Mouse (Mus musculus) midbrain, embryonic 14.5 days (tissue): Measurements from ENCODE around the gene Tmem140. TPM values are rescaled to one million over a fixed set of nuclear protein-coding genes. Genes with fewer than 3 reads are reported as not detected.

Experiments used
- ATAC-seq: fragments of 200-750 bp; cut with Nextera tagmentation; 2 replicates; pipeline ENCODE4 v1.8.0; 2017; ENCODE audit warnings: moderate number of reproducible peaks, moderate library complexity; ENCODE audit not compliant: low FRiP score, low TSS enrichment
- DNase-seq: peaks from one replicate; pipeline ENCODE4 v3.0.0-alpha.2; 2015
- H3K27ac ChIP-seq: fragments of 300-500 bp; sonication (generic); replicated peaks from 2 replicates; pipeline ENCODE4 v1.5.1; 2014; ENCODE audit warnings: mild to moderate bottlenecking, low read depth, low read length, moderate library complexity
- H3K27me3 ChIP-seq: fragments of 300-500 bp; sonication (generic); 2 replicates; pipeline ENCODE4 v1.6.1; 2014; ENCODE audit warnings: low read length, control low read depth, mixed read lengths; ENCODE audit not compliant: control insufficient read depth, insufficient read depth
- H3K36me3 ChIP-seq: fragments of 300-500 bp; sonication (generic); 2 replicates; pipeline ENCODE4 v1.6.1; 2014; ENCODE audit warnings: low read length, control low read depth; ENCODE audit not compliant: control insufficient read depth, insufficient read depth
- H3K4me1 ChIP-seq: fragments of 300-500 bp; sonication (generic); 2 replicates; pipeline ENCODE4 v1.6.1; 2014; ENCODE audit warnings: mild to moderate bottlenecking, antibody characterized with exemption, low read length, control low read depth; ENCODE audit not compliant: control insufficient read depth, insufficient read depth
- H3K4me2 ChIP-seq: fragments of 300-500 bp; sonication (generic); 2 replicates; pipeline ENCODE4 v1.6.1; 2014; ENCODE audit warnings: mild to moderate bottlenecking, low read length, moderate library complexity
- H3K4me3 ChIP-seq: fragments of 300-500 bp; sonication (generic); replicated peaks from 2 replicates; pipeline ENCODE4 v1.5.1; 2014; ENCODE audit warnings: low read depth, low read length
- H3K9ac ChIP-seq: fragments of 300-500 bp; sonication (generic); replicated peaks from 2 replicates; pipeline ENCODE4 v1.6.1; 2014; ENCODE audit warnings: mild to moderate bottlenecking, low read length, moderate library complexity
- H3K9me3 ChIP-seq: fragments of 300-500 bp; sonication (generic); 2 replicates; pipeline ENCODE4 v1.6.1; 2016; ENCODE audit warnings: low read length, control low read depth, mixed read lengths; ENCODE audit not compliant: control insufficient read depth
- WGBS: fragments of 180-500 bp; shearing (Covaris S2); extraction: QIAGEN DNeasy Blood & Tissue Kit; methylation state at CpG from one replicate; pipeline ENCODE4 v1.1.7; 2014; 5-methylcytosine and 5-hydroxymethylcytosine counted together
- polyA plus RNA-seq: library from polyadenylated mRNA; unstranded; fragments of >200 nt; fragmentation: Nextera tagmentation; extraction: Ambion mirVana; gene quantifications from 2 replicates; pipeline ENCODE4 v1.2.1, GENCODE M21; 2014

Gene Tmem140
- polyA plus RNA-seq, 1 experiment from 2014 or later: 1.1 TPM

GRCm38 (mm10) chr6:34901911-34902444 is 39.0 kb downstream of the Tmem140 start:
- WGBS: 71% methylated on average over 9 of the region's 9 CpGs
- Histone ChIP-seq H3K4me3 (no peak overlapping the region), H3K36me3 (peaks cover 73% of the 10 kb centered on the region), H3K9me3 (no peaks in the 10 kb centered on the region), H3K27me3 (no peaks in the 10 kb centered on the region), H3K27ac (no peak overlapping the region), H3K9ac (no peak overlapping the region), H3K4me2 (no peak overlapping the region), H3K4me1 (no peaks in the 10 kb centered on the region)
- DNase-seq (no peak), ATAC-seq (no peak)

GRCm38 (mm10) chr6:34902578-34902977 is 39.6 kb downstream of the Tmem140 start:
- peaks cover 68% of the 10 kb centered on the region for H3K36me3 ChIP-seq
- H3K27me3 ChIP-seq: no peaks in the 10 kb centered on the region
- H3K9ac ChIP-seq: no peak overlapping the region
- WGBS: 90% methylated on average over 7 of the region's 7 CpGs
- no peak overlapping the region for H3K4me2 ChIP-seq
- no peak overlapping the region for H3K27ac ChIP-seq
- H3K4me3 ChIP-seq: no peak overlapping the region
- DNase-seq (no peak), ATAC-seq (no peak)
- H3K4me1 ChIP-seq: no peaks in the 10 kb centered on the region
- no peaks in the 10 kb centered on the region for H3K9me3 ChIP-seq

GRCm38 (mm10) chr6:34903441-34903840 is 40.5 kb downstream of the Tmem140 start:
- Histone ChIP-seq H3K36me3 (peaks cover 66% of the 10 kb centered on the region), H3K27ac (no peak overlapping the region), H3K4me1 (no peaks in the 10 kb centered on the region), H3K27me3 (no peaks in the 10 kb centered on the region), H3K4me3 (no peak overlapping the region), H3K9me3 (no peaks in the 10 kb centered on the region), H3K9ac (no peak overlapping the region), H3K4me2 (no peak overlapping the region)
- no peak for ATAC-seq
- WGBS: 80% methylated on average over 5 of the region's 5 CpGs
- DNase-seq: no peak

- Histone ChIP-seq H3K9ac (no peak overlapping the region), H3K4me3 (no peak overlapping the region), H3K4me1 (no peaks in the 10 kb centered on the region), H3K27me3 (no peaks in the 10 kb centered on the region), H3K27ac (no peak overlapping the region), H3K4me2 (no peak overlapping the region), H3K9me3 (no peaks in the 10 kb centered on the region), H3K36me3 (peaks cover 64% of the 10 kb centered on the region)
- 88% methylated on average over 10 of the region's 10 CpGs for WGBS
- no peak for ATAC-seq
- DNase-seq: no peak
Measured at GRCm38 (mm10) chr6:34903851-34904250, 40.9 kb downstream of the Tmem140 start.

- H3K36me3 ChIP-seq: peaks cover 60% of the 10 kb centered on the region
Measured at GRCm38 (mm10) chr6:34904361-34904760, 41.4 kb downstream of the Tmem140 start.

GRCm38 (mm10) chr6:34906125-34906524 is 43.2 kb downstream of the Tmem140 start:
- WGBS: 88% methylated on average over 2 of the region's 2 CpGs
- Histone ChIP-seq H3K27ac (no peak overlapping the region), H3K4me3 (no peak overlapping the region), H3K4me1 (peaks cover 11% of the 10 kb centered on the region), H3K9me3 (no peaks in the 10 kb centered on the region), H3K4me2 (no peak overlapping the region), H3K9ac (no peak overlapping the region), H3K36me3 (peaks cover 47% of the 10 kb centered on the region), H3K27me3 (no peaks in the 10 kb centered on the region)
- DNase-seq (no peak), ATAC-seq (no peak)

More at GRCm38 (mm10) chr6:34904361-34904760, 41.4 kb downstream of the Tmem140 start:
- Histone ChIP-seq H3K9ac (no peak overlapping the region), H3K9me3 (no peaks in the 10 kb centered on the region), H3K27me3 (no peaks in the 10 kb centered on the region), H3K4me1 (peaks cover 2% of the 10 kb centered on the region), H3K27ac (no peak overlapping the region), H3K4me2 (no peak overlapping the region), H3K4me3 (no peak overlapping the region)
- 93% methylated on average over 6 of the region's 6 CpGs for WGBS
- ATAC-seq (no peak), DNase-seq (no peak)

GRCm38 (mm10) chr6:34906661-34907060 is 43.7 kb downstream of the Tmem140 start:
- Histone ChIP-seq H3K27ac (no peak overlapping the region), H3K9ac (no peak overlapping the region), H3K4me3 (no peak overlapping the region), H3K4me2 (no peak overlapping the region), H3K27me3 (no peaks in the 10 kb centered on the region), H3K36me3 (peaks cover 45% of the 10 kb centered on the region), H3K4me1 (peaks cover 11% of the 10 kb centered on the region), H3K9me3 (no peaks in the 10 kb centered on the region)
- DNase-seq (no peak), ATAC-seq (no peak)
- WGBS: 97% methylated on average over 4 of the region's 4 CpGs

GRCm38 (mm10) chr6:34907121-34907614 is 44.2 kb downstream of the Tmem140 start:
- H3K27ac ChIP-seq: no peak overlapping the region

GRCm38 (mm10) chr6:34907696-34908260 is 44.8 kb downstream of the Tmem140 start:
- Histone ChIP-seq H3K4me1 (peaks cover 11% of the 10 kb centered on the region), H3K27ac (no peak overlapping the region), H3K27me3 (no peaks in the 10 kb centered on the region), H3K4me2 (no peak overlapping the region), H3K4me3 (no peak overlapping the region), H3K36me3 (peaks cover 45% of the 10 kb centered on the region), H3K9me3 (no peaks in the 10 kb centered on the region), H3K9ac (no peak overlapping the region)
- 92% methylated on average over 18 of the region's 18 CpGs for WGBS
- ATAC-seq: no peak
- no peak for DNase-seq

More at GRCm38 (mm10) chr6:34907121-34907614, 44.2 kb downstream of the Tmem140 start:
- Histone ChIP-seq H3K9ac (no peak overlapping the region), H3K4me2 (no peak overlapping the region), H3K9me3 (no peaks in the 10 kb centered on the region), H3K27me3 (no peaks in the 10 kb centered on the region), H3K4me1 (peaks cover 11% of the 10 kb centered on the region), H3K36me3 (peaks cover 45% of the 10 kb centered on the region), H3K4me3 (no peak overlapping the region)
- no peak for DNase-seq
- 72% methylated on average over 2 of the region's 2 CpGs for WGBS
- ATAC-seq: no peak
